Mouse (Mus musculus): ENCODE data around the gene Depdc7. TPM values are rescaled to one million over a fixed set of nuclear protein-coding genes. Genes with fewer than 3 reads are reported as not detected.
A peak's percentile ranks its signal among the peaks of the same experiment; 100 is the strongest.

Depdc7 gene
- polyA plus RNA-seq, 1 experiment = 9.2 TPM

GRCm38 (mm10) chr2:104748652-104749183 is 6.0 kb upstream of the Depdc7 start:
- Histone ChIP-seq H3K79me2 (ENCODE audit: control insufficient read depth, insufficient read depth) (no peaks in the 10 kb centered on the region), H3K27me3 (ENCODE audit: control insufficient read depth, insufficient read depth, insufficient read length) (no peaks in the 10 kb centered on the region), H3K4me3 (ENCODE audit: insufficient read depth, poor library complexity, severe bottlenecking) (no peak overlapping the region), H3K36me3 (ENCODE audit: control insufficient read depth, insufficient read depth) (no peaks in the 10 kb centered on the region), H3K79me3 (ENCODE audit: low read depth) (no peaks in the 10 kb centered on the region), H3ac (ENCODE audit: control insufficient read depth, insufficient read length, low read depth) (no peak overlapping the region)
- TF ChIP-seq USF1 (IDR thresholded peaks at IDR 0.05; ENCODE audit: low read depth) (no peak), CEBPB (IDR thresholded peaks at IDR 0.05; ENCODE audit: low read depth) (no peak), MAX (IDR thresholded peaks at IDR 0.05) (no peak), FOSL1 (IDR thresholded peaks at IDR 0.05; ENCODE audit: insufficient read depth, low read length, poor library complexity, severe bottlenecking) (no peak), MYOG (IDR thresholded peaks at IDR 0.05; ENCODE audit: control insufficient read depth, extremely low read depth, insufficient read length) (no peak), MYOD1 (IDR thresholded peaks at IDR 0.05; ENCODE audit: control insufficient read depth, insufficient read length, low read depth) (no peak), CTCF (IDR thresholded peaks at IDR 0.05; ENCODE audit: control insufficient read depth, insufficient read depth, insufficient read length) (no peak)

- TF ChIP-seq FOSL1 (IDR thresholded peaks at IDR 0.05; ENCODE audit: insufficient read depth, low read length, poor library complexity, severe bottlenecking) (no peak), MYOD1 (IDR thresholded peaks at IDR 0.05; ENCODE audit: control insufficient read depth, insufficient read length, low read depth) (no peak), MYOG (IDR thresholded peaks at IDR 0.05; ENCODE audit: control insufficient read depth, extremely low read depth, insufficient read length) (no peak), MAX (IDR thresholded peaks at IDR 0.05) (no peak), CEBPB (IDR thresholded peaks at IDR 0.05; ENCODE audit: low read depth) (no peak), USF1 (IDR thresholded peaks at IDR 0.05; ENCODE audit: low read depth) (no peak), CTCF (IDR thresholded peaks at IDR 0.05; ENCODE audit: control insufficient read depth, insufficient read depth, insufficient read length) (no peak)
- Histone ChIP-seq H3K4me3 (ENCODE audit: insufficient read depth, poor library complexity, severe bottlenecking) (no peak overlapping the region), H3ac (ENCODE audit: control insufficient read depth, insufficient read length, low read depth) (no peak overlapping the region), H3K79me3 (ENCODE audit: low read depth) (peaks cover 4% of the 10 kb centered on the region), H3K79me2 (ENCODE audit: control insufficient read depth, insufficient read depth) (peaks cover 13% of the 10 kb centered on the region), H3K27me3 (ENCODE audit: control insufficient read depth, insufficient read depth, insufficient read length) (no peaks in the 10 kb centered on the region), H3K36me3 (ENCODE audit: control insufficient read depth, insufficient read depth) (no peaks in the 10 kb centered on the region)
Measured at GRCm38 (mm10) chr2:104746251-104746650, 3.6 kb upstream of the Depdc7 start.

GRCm38 (mm10) chr2:104743971-104744370 is 1.3 kb upstream of the Depdc7 start:
- no peak for TF ChIP-seq MYOD1 (IDR thresholded peaks at IDR 0.05; ENCODE audit: control insufficient read depth, insufficient read length, low read depth)
- TF ChIP-seq CEBPB (IDR thresholded peaks at IDR 0.05; ENCODE audit: low read depth) = no peak
- TF ChIP-seq MYOG (IDR thresholded peaks at IDR 0.05; ENCODE audit: control insufficient read depth, extremely low read depth, insufficient read length) = no peak
- TF ChIP-seq CTCF (IDR thresholded peaks at IDR 0.05; ENCODE audit: control insufficient read depth, insufficient read depth, insufficient read length) = no peak
- no peak for TF ChIP-seq FOSL1 (IDR thresholded peaks at IDR 0.05; ENCODE audit: insufficient read depth, low read length, poor library complexity, severe bottlenecking)
- TF ChIP-seq MAX (IDR thresholded peaks at IDR 0.05) = no peak
- TF ChIP-seq USF1 (IDR thresholded peaks at IDR 0.05; ENCODE audit: low read depth) = no peak
- no peak overlapping the region for H3ac ChIP-seq (ENCODE audit: control insufficient read depth, insufficient read length, low read depth)
- peaks cover 11% of the 10 kb centered on the region for H3K79me3 ChIP-seq (ENCODE audit: low read depth)
- H3K36me3 ChIP-seq (ENCODE audit: control insufficient read depth, insufficient read depth) = no peaks in the 10 kb centered on the region
- H3K79me2 ChIP-seq (ENCODE audit: control insufficient read depth, insufficient read depth) = peaks cover 32% of the 10 kb centered on the region
- no peaks in the 10 kb centered on the region for H3K27me3 ChIP-seq (ENCODE audit: control insufficient read depth, insufficient read depth, insufficient read length)
- H3K4me3 ChIP-seq (ENCODE audit: insufficient read depth, poor library complexity, severe bottlenecking) = no peak overlapping the region

- Histone ChIP-seq H3ac (ENCODE audit: control insufficient read depth, insufficient read length, low read depth) (no peak overlapping the region), H3K4me3 (ENCODE audit: insufficient read depth, poor library complexity, severe bottlenecking) (no peak overlapping the region), H3K27me3 (ENCODE audit: control insufficient read depth, insufficient read depth, insufficient read length) (no peaks in the 10 kb centered on the region), H3K36me3 (ENCODE audit: control insufficient read depth, insufficient read depth) (no peaks in the 10 kb centered on the region), H3K79me3 (ENCODE audit: low read depth) (peaks cover 15% of the 10 kb centered on the region), H3K79me2 (ENCODE audit: control insufficient read depth, insufficient read depth) (peaks cover 40% of the 10 kb centered on the region)
- no peak for TF ChIP-seq MAX (IDR thresholded peaks at IDR 0.05)
- no peak for TF ChIP-seq FOSL1 (IDR thresholded peaks at IDR 0.05; ENCODE audit: insufficient read depth, low read length, poor library complexity, severe bottlenecking)
- TF ChIP-seq USF1 (IDR thresholded peaks at IDR 0.05; ENCODE audit: low read depth) = no peak
- TF ChIP-seq MYOD1 (IDR thresholded peaks at IDR 0.05; ENCODE audit: control insufficient read depth, insufficient read length, low read depth) = no peak
Measured at GRCm38 (mm10) chr2:104743160-104743559, 482 bp upstream of the Depdc7 start.

DNA sequence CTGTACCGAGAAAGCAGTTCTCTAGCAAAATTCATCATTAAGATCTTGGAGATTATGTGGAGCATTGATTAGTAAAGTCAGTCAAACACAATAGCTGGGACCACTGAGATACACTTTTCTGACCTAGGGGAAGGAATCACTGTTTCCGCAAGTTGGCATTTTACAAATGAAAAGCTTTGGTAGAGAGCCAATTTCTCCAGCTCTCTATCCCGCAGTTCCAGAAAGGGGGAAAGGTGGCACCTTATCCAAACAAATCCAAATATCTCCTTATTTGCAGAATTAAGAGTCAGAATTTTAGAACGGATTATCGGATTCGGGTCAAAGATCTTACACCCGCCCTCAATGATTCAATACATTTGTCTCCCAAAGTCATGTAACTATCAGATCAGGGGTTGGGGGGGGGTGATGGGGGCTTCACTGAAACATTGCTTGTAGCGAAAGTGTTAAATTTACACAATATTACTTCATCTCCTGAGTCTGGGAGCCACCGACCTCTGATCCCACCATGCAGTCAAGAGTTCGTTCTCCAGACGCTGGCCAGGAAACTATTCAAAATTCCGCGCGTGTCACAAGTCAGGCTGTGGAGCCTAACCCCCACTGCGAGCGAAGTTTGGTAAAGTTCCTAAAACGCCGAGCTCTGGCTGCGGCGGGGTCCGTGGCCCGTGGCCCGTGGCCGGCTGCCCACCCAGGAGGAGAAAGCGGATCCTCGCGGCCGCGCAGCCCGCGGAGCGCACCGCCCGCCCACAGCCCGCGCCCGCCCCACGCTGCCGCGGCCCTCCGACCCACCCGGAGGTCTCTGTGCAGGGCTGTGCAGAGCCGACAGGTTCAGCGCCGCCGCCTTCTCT is 560 bp downstream of the Depdc7 start:
- Histone ChIP-seq H3K36me3 (ENCODE audit: control insufficient read depth, insufficient read depth) (no peaks in the 10 kb centered on the region), H3ac (ENCODE audit: control insufficient read depth, insufficient read length, low read depth) (peak overlapping the region; percentile 97), H3K27me3 (ENCODE audit: control insufficient read depth, insufficient read depth, insufficient read length) (no peaks in the 10 kb centered on the region), H3K79me2 (ENCODE audit: control insufficient read depth, insufficient read depth) (peaks cover 48% of the 10 kb centered on the region), H3K79me3 (ENCODE audit: low read depth) (peaks cover 16% of the 10 kb centered on the region), H3K4me3 (ENCODE audit: insufficient read depth, poor library complexity, severe bottlenecking) (peak overlapping the region; percentile 64)
- no peak for TF ChIP-seq MAX (IDR thresholded peaks at IDR 0.05)
- TF ChIP-seq FOSL1 (IDR thresholded peaks at IDR 0.05; ENCODE audit: insufficient read depth, low read length, poor library complexity, severe bottlenecking) = no peak
- TF ChIP-seq MYOD1 (IDR thresholded peaks at IDR 0.05; ENCODE audit: control insufficient read depth, insufficient read length, low read depth) = no peak
- TF ChIP-seq CEBPB (IDR thresholded peaks at IDR 0.05; ENCODE audit: low read depth) = no peak
- TF ChIP-seq CTCF (IDR thresholded peaks at IDR 0.05; ENCODE audit: control insufficient read depth, insufficient read depth, insufficient read length) = no peak
- TF ChIP-seq USF1 (IDR thresholded peaks at IDR 0.05; ENCODE audit: low read depth) = no peak
- no peak for TF ChIP-seq MYOG (IDR thresholded peaks at IDR 0.05; ENCODE audit: control insufficient read depth, extremely low read depth, insufficient read length)
